10 mouse cellular contexts compared by ENCODE assay signal in genomic region chr14:37097956-37098530, GRCm38 (mm10). TPM values are rescaled to one million over a fixed set of nuclear protein-coding genes. Genes with fewer than 3 reads are reported as not detected.
DNase-seq lines count a peak whose midpoint lies in the region; ATAC-seq lines count a peak whose summit lies in the region.
"Had no signal": no experiment of that assay in that cellular context is flagged by ENCODE, and none has a peak within 500 bp of the region (broad histone marks: within the 10 kb centered on the region; RNA-seq: fewer than 3 reads in every experiment).

Gene Cdhr1 (minus strand): TSS chr14:37098347.

- peak; percentile 67 for ATAC-seq in forebrain, embryonic 15.5 days (replicated peaks)
- peak; percentile 81 for ATAC-seq in midbrain, embryonic 16.5 days
- ATAC-seq in CD4-positive, CD25-positive, alpha-beta regulatory T cell, adult 4 months, result no peak

- no peak within 1 kb of the TSS for H3K27ac ChIP-seq in forebrain, embryonic 15.5 days (replicated peaks)
- no peak within 1 kb of the TSS for H3K27ac ChIP-seq in midbrain, embryonic 16.5 days (ENCODE audit: low read length)
- H3K27ac ChIP-seq: liver, embryonic 14.5 days had no signal

- H3K4me2 ChIP-seq in forebrain, embryonic 15.5 days (replicated peaks), result peak within 1 kb of the TSS; percentile 83
- peak within 1 kb of the TSS; percentile 98 for H3K4me2 ChIP-seq in midbrain, embryonic 16.5 days (ENCODE audit: low read length)

- WGBS in forebrain, embryonic 15.5 days, result under 1% methylated on average over 30 of the region's 30 CpGs
- under 1% methylated on average over 30 of the region's 30 CpGs for WGBS in midbrain, embryonic 16.5 days

- H3K9ac ChIP-seq in forebrain, embryonic 15.5 days (replicated peaks), result peak within 1 kb of the TSS; percentile 47
- H3K9ac ChIP-seq in midbrain, embryonic 16.5 days (ENCODE audit: low read depth, low read length), result peak within 1 kb of the TSS; percentile 85
- H3K9ac ChIP-seq: liver, embryonic 14.5 days had no signal

- peak within 1 kb of the TSS; percentile 43 for H3K4me3 ChIP-seq in forebrain, embryonic 15.5 days
- peak within 1 kb of the TSS; percentile 61 for H3K4me3 ChIP-seq in midbrain, embryonic 16.5 days (ENCODE audit: low read depth, low read length)

- no peaks in the 10 kb centered on the region; the same call in 1 of the 2 replicates for H3K27me3 ChIP-seq in forebrain, embryonic 15.5 days
- H3K27me3 ChIP-seq in midbrain, embryonic 16.5 days (ENCODE audit: control insufficient read depth, insufficient read depth, low read depth, low read length), result no peaks in the 10 kb centered on the region

- peaks cover 10% of the 10 kb centered on the region for H3K4me1 ChIP-seq in forebrain, embryonic 15.5 days
- peaks cover 6% of the 10 kb centered on the region for H3K4me1 ChIP-seq in midbrain, embryonic 16.5 days (ENCODE audit: control insufficient read depth, insufficient read depth, low read length)

- H3K36me3 ChIP-seq in forebrain, embryonic 15.5 days, result no peaks in the 10 kb centered on the region
- no peaks in the 10 kb centered on the region for H3K36me3 ChIP-seq in midbrain, embryonic 16.5 days (ENCODE audit: control insufficient read depth, insufficient read depth, low read length)

- H3K9me3 ChIP-seq in forebrain, embryonic 15.5 days, result no peaks in the 10 kb centered on the region
- no peaks in the 10 kb centered on the region for H3K9me3 ChIP-seq in midbrain, embryonic 16.5 days (replicated peaks; ENCODE audit: control insufficient read depth, low read length, poor library complexity, severe bottlenecking)

- DNase-seq in kidney, adult 18-20 months, result peak; percentile 9
- DNase-seq in kidney, adult 11 months, result no peak
- DNase-seq in adrenal gland, postnatal 14 days, result peak; percentile 31
- DNase-seq in layer of hippocampus, postnatal 14 days (ENCODE audit: low spot score in 2 of 2), result peak; percentile 11 to 24
- DNase-seq in thymus, postnatal 10 days (ENCODE audit: low spot score in 2 of 2), result no peak

RNA-seq across cellular contexts. Expression of gene Cdhr1, which starts in this region (rescaled TPM):
- total RNA-seq in adrenal gland, postnatal 14 days (2021), result 0.11 and 0.19 TPM in 2 replicates
- polyA plus RNA-seq in forebrain, embryonic 15.5 days (2015; fragmentation: Nextera tagmentation; extraction: Ambion mirVana), result 3.0 TPM in 2 replicates
- total RNA-seq in layer of hippocampus, postnatal 14 days (2021), result 10 to 100 TPM; 12.6 to 13.1 TPM
- 3.1 and 5.0 TPM in 2 replicates for polyA plus RNA-seq in midbrain, embryonic 16.5 days (2015; fragmentation: Nextera tagmentation; extraction: Ambion mirVana)
- polyA plus RNA-seq in CD4-positive, CD25-positive, alpha-beta regulatory T cell, adult 4 months (2017; shearing (Covaris generic)), result not detected
- total RNA-seq: adrenal gland, adult 18-20 months had no signal

Comparison
In these comparisons a context has a peak if more than half of its experiments do, and no peak if none do; other contexts are left out.
1. RNA of gene Cdhr1 (total RNA-seq): 12.6 to 13.1 TPM in layer of hippocampus, postnatal 14 days; 0.11 to 0.19 TPM in adrenal gland, postnatal 14 days; every median in the first group is over 10 times any median in the second.
2. DNase-seq: peak in kidney, adult 18-20 months (single experiment) and layer of hippocampus, postnatal 14 days (2 of 2); none in kidney, adult 11 months (single experiment) and thymus, postnatal 10 days (0 of 2).
3. Peak in DNase-seq in adrenal gland, postnatal 14 days; RNA of the gene not detected or under 1 TPM.